Mouse (Mus musculus) stomach, embryonic 16.5 days (tissue): ENCODE results near the gene Ubtd2. TPM values are rescaled to one million over a fixed set of nuclear protein-coding genes. Genes with fewer than 3 reads are reported as not detected.
A peak's percentile ranks its signal among the peaks of the same experiment; 100 is the strongest.

ENCODE experiments used
- ATAC-seq: fragments of 200-750 bp; cut with Nextera tagmentation; 2 replicates; pipeline ENCODE4 v1.8.0; 2017; ENCODE audit warnings: moderate number of reproducible peaks, moderate TSS enrichment; ENCODE audit not compliant: insufficient read depth, low FRiP score
- H3K27ac ChIP-seq: fragments of 300-500 bp; sonication (generic); 2 replicates; pipeline ENCODE4 v1.5.1; 2014; ENCODE audit warnings: low read length
- H3K27me3 ChIP-seq: fragments of 300-500 bp; sonication (generic); 2 replicates; pipeline ENCODE4 v1.6.1; 2014; ENCODE audit warnings: low read length, control low read depth, mixed read lengths; ENCODE audit not compliant: control insufficient read depth, insufficient read depth
- H3K36me3 ChIP-seq: fragments of 300-500 bp; sonication (generic); 2 replicates; pipeline ENCODE4 v1.6.1; 2014; ENCODE audit warnings: low read length; ENCODE audit not compliant: control insufficient read depth, insufficient read depth
- H3K4me1 ChIP-seq: fragments of 300-500 bp; sonication (generic); 2 replicates; pipeline ENCODE4 v1.6.1; 2014; ENCODE audit warnings: low read length, control low read depth, mixed read lengths; ENCODE audit not compliant: control insufficient read depth, insufficient read depth
- H3K4me2 ChIP-seq: fragments of 300-500 bp; sonication (generic); 2 replicates; pipeline ENCODE4 v1.6.1; 2014; ENCODE audit warnings: low read depth, low read length, mixed read lengths
- H3K4me3 ChIP-seq: fragments of 300-500 bp; sonication (generic); replicated peaks from 2 replicates; pipeline ENCODE4 v1.5.1; 2014; ENCODE audit warnings: mild to moderate bottlenecking, low read length
- H3K9ac ChIP-seq: fragments of 300-500 bp; sonication (generic); 2 replicates; pipeline ENCODE4 v1.6.1; 2014; ENCODE audit warnings: low read length
- H3K9me3 ChIP-seq: fragments of 300-500 bp; sonication (generic); replicated peaks from 2 replicates; pipeline ENCODE4 v1.6.1; 2016; ENCODE audit warnings: low read length, control low read depth; ENCODE audit not compliant: control insufficient read depth
- WGBS: fragments of 180-500 bp; shearing (Covaris S2); extraction: QIAGEN DNeasy Blood & Tissue Kit; methylation state at CpG from one replicate; pipeline ENCODE4 v1.1.7; 2014; 5-methylcytosine and 5-hydroxymethylcytosine counted together
- polyA plus RNA-seq: library from polyadenylated mRNA; unstranded; fragments of >200 nt; fragmentation: Nextera tagmentation; extraction: Ambion mirVana; gene quantifications from 2 replicates; pipeline ENCODE4 v1.2.1, GENCODE M21; 2015

Gene Ubtd2
- polyA plus RNA-seq, 1 experiment from 2014 or later = 40.3 TPM

DNA sequence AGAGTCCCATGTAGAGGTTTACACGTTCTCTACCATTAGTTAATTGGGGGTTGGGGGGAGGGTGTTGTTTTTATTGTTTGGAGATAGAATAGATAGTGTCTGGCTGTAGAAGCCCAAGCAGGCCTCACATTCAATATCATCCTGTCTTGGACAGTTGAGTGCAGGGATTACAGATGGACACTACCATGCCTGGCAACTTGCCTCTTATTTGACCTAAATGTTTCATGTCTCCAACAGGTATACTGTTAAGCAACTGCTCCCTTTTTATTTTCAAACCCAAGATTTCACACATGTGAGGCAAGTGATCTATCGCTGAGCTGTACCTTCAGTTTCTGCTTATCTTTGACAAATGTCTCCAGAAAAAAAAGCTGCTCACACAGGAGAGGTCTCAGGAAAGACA is 26.4 kb downstream of the Ubtd2 start:
- ATAC-seq = no peak
- Histone ChIP-seq H3K4me3 (no peak overlapping the region), H3K4me1 (no peaks in the 10 kb centered on the region), H3K9ac (no peak overlapping the region), H3K9me3 (no peaks in the 10 kb centered on the region), H3K4me2 (no peak overlapping the region), H3K27ac (no peak overlapping the region), H3K27me3 (no peaks in the 10 kb centered on the region), H3K36me3 (no peaks in the 10 kb centered on the region)
- 55% methylated on average over 2 of the region's 2 CpGs for WGBS

DNA sequence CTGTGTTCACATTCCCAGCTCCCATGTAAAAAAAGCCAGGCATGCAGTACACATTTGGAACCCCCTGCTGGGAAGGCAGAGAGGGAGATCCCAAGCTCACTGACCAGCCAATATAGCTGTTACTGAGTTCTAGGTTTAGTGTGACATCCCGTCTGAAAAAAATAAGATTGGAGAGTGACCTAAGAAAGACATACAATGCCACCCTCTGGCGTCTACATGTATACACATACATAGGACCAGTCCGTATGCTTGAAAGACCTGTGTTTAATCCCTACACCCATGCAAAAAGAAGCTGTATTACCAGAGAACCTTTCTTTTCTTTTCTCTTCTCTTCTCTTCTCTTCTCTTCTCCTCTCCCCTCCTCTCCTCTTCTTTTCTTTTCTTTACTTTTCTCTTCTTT is 30.1 kb downstream of the Ubtd2 start:
- no peaks in the 10 kb centered on the region for H3K27me3 ChIP-seq
- no peak overlapping the region for H3K4me3 ChIP-seq
- H3K4me1 ChIP-seq = peaks cover 15% of the 10 kb centered on the region
- H3K27ac ChIP-seq = no peak overlapping the region
- H3K4me2 ChIP-seq = no peak overlapping the region
- H3K9me3 ChIP-seq = no peaks in the 10 kb centered on the region
- no peak for ATAC-seq
- no peaks in the 10 kb centered on the region for H3K36me3 ChIP-seq
- WGBS = 60% methylated on average over 3 of the region's 3 CpGs
- no peak overlapping the region for H3K9ac ChIP-seq

DNA sequence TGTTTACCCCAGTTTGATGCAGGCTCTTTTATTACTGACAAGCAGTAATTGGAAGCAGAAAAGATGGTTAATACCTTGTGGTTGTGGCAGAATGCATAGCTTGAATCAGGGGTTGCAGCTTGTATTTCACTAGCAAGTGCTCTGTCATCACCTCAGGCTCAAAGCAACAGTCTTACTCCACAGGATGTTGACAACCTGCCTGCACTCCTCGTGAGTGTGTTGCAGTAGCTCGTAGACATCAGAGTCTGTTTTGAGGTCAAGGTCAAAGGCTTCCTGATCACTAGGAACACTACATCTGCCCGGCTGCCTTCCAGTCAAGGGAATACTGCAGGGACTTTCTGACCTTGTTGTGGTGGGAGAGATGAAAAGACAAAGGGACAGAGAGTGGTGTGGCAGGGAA is 31.5 kb downstream of the Ubtd2 start:
- Histone ChIP-seq H3K9me3 (no peaks in the 10 kb centered on the region), H3K4me1 (peaks cover 19% of the 10 kb centered on the region), H3K36me3 (no peaks in the 10 kb centered on the region), H3K4me3 (no peak overlapping the region), H3K27ac (no peak overlapping the region), H3K4me2 (no peak overlapping the region), H3K27me3 (no peaks in the 10 kb centered on the region), H3K9ac (no peak overlapping the region)
- WGBS = 51% methylated on average over 3 of the region's 3 CpGs
- ATAC-seq = no peak

DNA sequence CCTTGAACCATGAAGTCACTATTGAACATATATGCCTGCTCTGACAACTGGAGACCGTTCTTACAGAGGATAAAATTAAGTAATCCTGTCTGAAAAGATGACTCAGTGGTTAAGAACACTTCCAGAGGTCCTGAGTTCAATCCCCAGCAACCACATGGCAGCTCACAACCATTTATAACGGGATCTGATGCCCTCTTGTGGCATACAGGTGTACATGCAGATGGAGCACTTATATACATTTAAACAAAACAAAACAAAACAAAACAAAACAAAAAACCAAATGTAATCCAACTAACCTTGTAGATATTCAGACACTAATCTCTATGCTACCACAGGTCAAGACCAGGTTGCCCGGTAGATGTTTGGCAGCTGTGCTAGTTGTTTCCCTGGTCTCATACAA is 32.3 kb downstream of the Ubtd2 start:
- Histone ChIP-seq H3K9ac (no peak overlapping the region), H3K4me2 (no peak overlapping the region), H3K4me1 (peaks cover 19% of the 10 kb centered on the region), H3K4me3 (no peak overlapping the region), H3K27ac (no peak overlapping the region), H3K27me3 (no peaks in the 10 kb centered on the region), H3K9me3 (no peaks in the 10 kb centered on the region), H3K36me3 (no peaks in the 10 kb centered on the region)
- 81% methylated on average over 3 of the region's 3 CpGs for WGBS
- no peak for ATAC-seq

DNA sequence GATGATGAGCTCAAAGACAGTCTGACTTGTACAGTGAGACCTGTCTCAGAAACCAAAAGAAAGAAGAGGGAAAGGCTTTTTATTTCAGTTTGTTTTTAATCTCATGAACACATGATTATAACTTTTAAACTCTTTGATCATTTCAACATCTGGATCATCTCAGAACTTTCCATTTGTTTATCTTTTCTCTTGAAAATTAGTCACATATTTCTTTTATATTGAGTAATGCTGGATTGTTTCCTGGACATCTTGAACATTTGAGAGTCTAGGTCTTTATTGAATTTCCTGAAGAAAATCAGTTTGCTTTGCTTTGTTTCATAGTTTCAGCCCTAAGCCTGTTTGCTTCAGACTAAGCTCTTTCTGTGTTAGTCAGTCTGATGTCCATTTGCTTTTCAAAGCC is 33.2 kb downstream of the Ubtd2 start:
- peak overlapping the region; percentile 53; the same call in 1 of the 2 replicates for H3K27ac ChIP-seq
- no peak overlapping the region for H3K4me3 ChIP-seq
- no peaks in the 10 kb centered on the region for H3K27me3 ChIP-seq
- ATAC-seq = no peak
- H3K9me3 ChIP-seq = no peaks in the 10 kb centered on the region
- no peak overlapping the region for H3K9ac ChIP-seq
- H3K36me3 ChIP-seq = no peaks in the 10 kb centered on the region
- no peak overlapping the region for H3K4me2 ChIP-seq
- peaks cover 22% of the 10 kb centered on the region for H3K4me1 ChIP-seq

DNA sequence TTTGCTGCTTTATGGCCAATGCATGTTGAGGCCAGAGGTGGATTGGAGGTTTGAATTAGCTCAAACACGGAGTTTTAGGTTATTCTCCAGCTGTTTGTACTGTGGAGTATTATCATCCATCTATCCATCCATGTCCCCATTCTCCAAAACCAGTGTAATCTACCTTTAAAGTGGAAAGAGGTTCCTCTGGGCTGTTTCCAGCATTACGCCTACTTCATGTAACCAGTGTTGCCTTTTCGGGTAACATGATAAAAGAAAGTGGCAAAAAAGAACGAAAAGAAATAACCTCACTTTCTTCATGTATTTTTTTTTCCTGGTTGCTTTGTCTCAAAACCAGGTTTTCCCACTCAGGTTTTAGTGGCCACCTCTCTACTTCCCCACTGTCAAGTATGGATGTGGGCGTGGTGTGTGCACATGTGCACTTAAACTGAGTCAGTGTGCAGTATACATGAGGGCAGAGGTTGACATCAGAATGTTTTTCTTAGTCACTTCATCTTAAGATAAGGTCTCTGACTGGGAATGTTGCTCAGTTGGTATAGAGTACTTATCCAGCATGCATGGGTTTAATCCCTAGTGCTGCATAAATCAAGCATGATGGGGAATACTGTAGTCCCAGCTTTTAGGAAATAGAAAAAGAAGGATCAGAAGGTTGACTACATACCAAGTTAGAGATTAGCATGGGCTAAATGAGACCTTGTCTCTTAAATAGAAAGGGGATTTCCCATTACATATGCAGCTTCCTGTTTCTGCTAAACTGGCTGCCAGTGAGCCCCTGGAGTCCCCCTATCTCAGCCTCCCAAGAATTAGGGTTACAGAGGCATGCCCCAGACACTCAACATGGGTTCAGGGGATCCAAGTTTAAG is 33.9 kb downstream of the Ubtd2 start:
- H3K36me3 ChIP-seq = no peaks in the 10 kb centered on the region
- no peaks in the 10 kb centered on the region for H3K27me3 ChIP-seq
- H3K4me3 ChIP-seq = no peak overlapping the region
- H3K27ac ChIP-seq = peak overlapping the region; percentile 53; the same call in 1 of the 2 replicates
- no peak overlapping the region for H3K4me2 ChIP-seq
- no peak overlapping the region for H3K9ac ChIP-seq
- no peaks in the 10 kb centered on the region for H3K9me3 ChIP-seq
- H3K4me1 ChIP-seq = peaks cover 27% of the 10 kb centered on the region
- ATAC-seq = no peak
- WGBS = 62% methylated on average over 5 of the region's 5 CpGs

DNA sequence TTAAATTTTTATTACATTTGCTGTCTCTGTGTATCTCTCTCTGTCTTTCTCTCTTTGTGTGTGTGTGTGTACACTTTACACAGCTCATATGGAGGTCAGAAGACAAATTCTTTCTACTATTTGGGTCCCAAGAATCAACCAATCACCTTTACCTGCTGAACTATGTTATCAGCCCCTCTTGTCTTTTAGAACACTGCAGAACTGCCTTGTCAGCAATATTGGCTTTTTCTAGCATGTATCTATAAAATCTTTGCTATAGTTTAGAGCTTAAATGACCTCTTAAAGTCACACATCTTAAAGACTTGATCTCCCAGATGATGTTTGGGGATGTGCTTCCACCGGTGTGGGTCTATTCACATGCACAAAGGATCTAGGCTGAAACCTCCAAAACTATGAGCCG is 35.9 kb downstream of the Ubtd2 start:
- Histone ChIP-seq H3K36me3 (no peaks in the 10 kb centered on the region), H3K27me3 (no peaks in the 10 kb centered on the region), H3K27ac (no peak overlapping the region), H3K4me1 (peaks cover 27% of the 10 kb centered on the region), H3K4me3 (no peak overlapping the region), H3K9ac (no peak overlapping the region), H3K9me3 (no peaks in the 10 kb centered on the region), H3K4me2 (no peak overlapping the region)
- ATAC-seq = no peak
- 91% methylated on average over 2 of the region's 2 CpGs for WGBS

DNA sequence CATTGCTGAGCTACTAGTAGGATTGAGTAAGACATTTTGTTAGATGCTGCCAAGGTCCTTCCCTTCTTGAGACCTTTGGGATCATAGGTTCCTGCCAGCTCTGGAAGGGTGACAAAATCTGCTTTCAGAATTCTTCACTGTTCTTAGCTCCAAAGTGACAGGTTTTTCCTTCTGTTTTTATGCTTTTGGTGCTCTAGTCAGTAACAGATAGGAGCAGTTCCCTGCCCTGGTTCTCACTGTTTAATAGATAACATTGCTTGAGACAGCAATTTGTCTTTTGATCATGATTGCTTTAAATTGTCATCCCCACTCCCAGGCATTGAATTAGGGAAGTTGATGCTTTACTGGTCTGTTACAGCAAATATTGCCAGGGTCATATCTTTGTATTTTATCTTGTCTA is 38.1 kb downstream of the Ubtd2 start:
- no peaks in the 10 kb centered on the region for H3K27me3 ChIP-seq
- H3K4me2 ChIP-seq = no peak overlapping the region
- no peak overlapping the region for H3K27ac ChIP-seq
- peaks cover 27% of the 10 kb centered on the region for H3K4me1 ChIP-seq
- H3K9me3 ChIP-seq = no peaks in the 10 kb centered on the region
- H3K36me3 ChIP-seq = no peaks in the 10 kb centered on the region
- no peak overlapping the region for H3K9ac ChIP-seq
- H3K4me3 ChIP-seq = no peak overlapping the region
- no peak for ATAC-seq

DNA sequence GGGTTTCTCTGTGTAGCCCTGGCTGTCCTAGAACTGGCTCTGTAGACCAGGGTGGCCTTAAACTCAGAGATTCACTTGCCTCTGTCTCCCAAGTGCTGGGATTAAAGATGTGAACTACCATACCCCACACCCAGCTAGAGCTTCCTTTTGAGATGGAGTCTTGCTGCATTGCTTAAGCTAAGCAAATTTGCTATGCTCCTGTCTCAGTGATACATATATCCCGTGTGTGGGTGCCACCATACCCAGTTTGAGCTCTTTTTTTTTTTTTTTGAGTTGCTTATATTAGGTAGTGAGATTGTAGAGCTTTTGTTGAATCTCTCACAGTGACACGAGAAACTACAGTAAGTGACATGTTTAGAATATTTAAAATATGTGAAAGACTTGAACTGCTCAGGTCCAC is 40.1 kb downstream of the Ubtd2 start:
- H3K4me1 ChIP-seq = peaks cover 16% of the 10 kb centered on the region
- WGBS = 56% methylated on average over 2 of the region's 2 CpGs
- no peak for ATAC-seq

More for the DNA sequence above, 40.1 kb downstream of the Ubtd2 start:
- Histone ChIP-seq H3K9me3 (no peaks in the 10 kb centered on the region), H3K36me3 (no peaks in the 10 kb centered on the region), H3K4me3 (no peak overlapping the region), H3K27ac (no peak overlapping the region), H3K4me2 (no peak overlapping the region), H3K9ac (no peak overlapping the region), H3K27me3 (no peaks in the 10 kb centered on the region)
